Mouse (Mus musculus): Measurements from ENCODE around the gene Ccnd3. TPM values are rescaled to one million over a fixed set of nuclear protein-coding genes. Genes with fewer than 3 reads are reported as not detected.

The Ccnd3 gene
- total and polyA plus RNA-seq, 3 experiments, result 143 to 568 TPM; not detected in 1

GRCm38 (mm10) chr17:47474250-47474649 lies 30.6 kb upstream of the Ccnd3 start:
- peaks cover 0 to 2% of the 10 kb centered on the region in 2 experiments; a peak in 1 of 4 replicates for H3K27me3 ChIP-seq (ENCODE audit: control insufficient read depth in 1 of 2, insufficient read depth in 2 of 2, low read length in 2 of 2)
- no peak for TF ChIP-seq POLR2AphosphoS2 (IDR thresholded peaks at IDR 0.05; ENCODE audit: low read length)
- TF ChIP-seq CHD2 (IDR thresholded peaks at IDR 0.05; ENCODE audit: low read length), result no peak
- TF ChIP-seq RCOR1 (IDR thresholded peaks at IDR 0.05; ENCODE audit: low read depth, low read length), result no peak
- no peak for TF ChIP-seq POLR2A (IDR thresholded peaks at IDR 0.05; ENCODE audit: control insufficient read depth in 1 of 2, insufficient read depth in 1 of 2, low read depth in 1 of 2, low read length in 2 of 2, poor library complexity in 1 of 2)
- no peak for TF ChIP-seq USF2 (IDR thresholded peaks at IDR 0.05; ENCODE audit: borderline replicate concordance in 1 of 2, insufficient read depth in 1 of 2, low read depth in 1 of 2, low read length in 2 of 2)
- no peak for TF ChIP-seq ZMIZ1 (IDR thresholded peaks at IDR 0.05; ENCODE audit: low read depth, low read length)
- TF ChIP-seq ZNF384 (IDR thresholded peaks at IDR 0.05; ENCODE audit: low read depth, low read length), result no peak
- no peak for TF ChIP-seq GATA1 (IDR thresholded peaks at IDR 0.05; ENCODE audit: low read depth, low read length)
- TF ChIP-seq NRF1 (IDR thresholded peaks at IDR 0.05; ENCODE audit: insufficient read depth, low read depth, low read length, poor library complexity, severe bottlenecking), result no peak
- no peak for TF ChIP-seq KAT2A (conservative IDR thresholded peaks at IDR 0.05; ENCODE audit: low read depth, low read length)
- no peak for TF ChIP-seq MAFK (IDR thresholded peaks at IDR 0.05; ENCODE audit: borderline replicate concordance, low read depth, low read length)
- no peak for TF ChIP-seq USF1 (IDR thresholded peaks at IDR 0.05; ENCODE audit: low read depth, low read length)
- TF ChIP-seq TAL1 (IDR thresholded peaks at IDR 0.05; ENCODE audit: low read length), result no peak
- TF ChIP-seq MYC (IDR thresholded peaks at IDR 0.05; ENCODE audit: low read depth, low read length), result no peak
- no peak for TF ChIP-seq SMC3 (IDR thresholded peaks at IDR 0.05; ENCODE audit: low read depth, low read length)
- TF ChIP-seq MXI1 (IDR thresholded peaks at IDR 0.05; ENCODE audit: low read depth, low read length), result no peak
- no peaks in the 10 kb centered on the region for H3K79me2 ChIP-seq (ENCODE audit: control insufficient read depth, insufficient read depth, low read length, poor library complexity)
- DNase-seq (ENCODE audit: low read depth, low spot score), result no peak
- H3K9me3 ChIP-seq (replicated peaks; ENCODE audit: insufficient read depth, low read length), result no peaks in the 10 kb centered on the region
- H3K4me1 ChIP-seq (ENCODE audit: control insufficient read depth in 1 of 2, insufficient read depth in 2 of 2, low read length in 2 of 2), result no peaks in the 10 kb centered on the region
- no peak overlapping the region for H3K4me3 ChIP-seq (ENCODE audit: control insufficient read depth in 1 of 2, insufficient read depth in 1 of 2, low read depth in 2 of 2, low read length in 2 of 2)
- H3K36me3 ChIP-seq (ENCODE audit: control insufficient read depth in 1 of 2, insufficient read depth in 2 of 2, low read length in 2 of 2), result no peaks in the 10 kb centered on the region
- H3K27ac ChIP-seq (ENCODE audit: control insufficient read depth, low read depth, low read length), result no peak overlapping the region
- H3K9ac ChIP-seq (ENCODE audit: control insufficient read depth, low read depth, low read length, poor library complexity, severe bottlenecking), result no peak overlapping the region

- peaks cover 0 to under 1% of the 10 kb centered on the region in 2 experiments; a peak in 2 of 4 replicates for H3K4me1 ChIP-seq (ENCODE audit: control insufficient read depth in 1 of 2, insufficient read depth in 2 of 2, low read length in 2 of 2)
- H3K9me3 ChIP-seq (replicated peaks; ENCODE audit: insufficient read depth, low read length), result no peaks in the 10 kb centered on the region
- no peaks in the 10 kb centered on the region; a peak in 1 of 4 replicates for H3K36me3 ChIP-seq (ENCODE audit: control insufficient read depth in 1 of 2, insufficient read depth in 2 of 2, low read length in 2 of 2)
- peaks cover 0 to 2% of the 10 kb centered on the region in 2 experiments; a peak in 1 of 4 replicates for H3K27me3 ChIP-seq (ENCODE audit: control insufficient read depth in 1 of 2, insufficient read depth in 2 of 2, low read length in 2 of 2)
- H3K4me3 ChIP-seq (ENCODE audit: control insufficient read depth in 1 of 2, insufficient read depth in 1 of 2, low read depth in 2 of 2, low read length in 2 of 2), result no peak overlapping the region
- no peaks in the 10 kb centered on the region for H3K79me2 ChIP-seq (ENCODE audit: control insufficient read depth, insufficient read depth, low read length, poor library complexity)
- DNase-seq (ENCODE audit: low read depth, low spot score), result no peak
- no peak overlapping the region for H3K9ac ChIP-seq (ENCODE audit: control insufficient read depth, low read depth, low read length, poor library complexity, severe bottlenecking)
- TF ChIP-seq USF1 (IDR thresholded peaks at IDR 0.05; ENCODE audit: low read depth, low read length) (no peak), USF2 (IDR thresholded peaks at IDR 0.05; ENCODE audit: borderline replicate concordance in 1 of 2, insufficient read depth in 1 of 2, low read depth in 1 of 2, low read length in 2 of 2) (no peak), TAL1 (IDR thresholded peaks at IDR 0.05; ENCODE audit: low read length) (no peak), ZMIZ1 (IDR thresholded peaks at IDR 0.05; ENCODE audit: low read depth, low read length) (no peak), ZKSCAN1 (IDR thresholded peaks at IDR 0.05; ENCODE audit: low read depth, low read length) (no peak), GABPA (IDR thresholded peaks at IDR 0.05; ENCODE audit: low read depth, low read length) (no peak), SIN3A (IDR thresholded peaks at IDR 0.05; ENCODE audit: low read length) (no peak), HCFC1 (IDR thresholded peaks at IDR 0.05; ENCODE audit: low read depth, low read length) (no peak), MXI1 (IDR thresholded peaks at IDR 0.05; ENCODE audit: low read depth, low read length) (no peak), UBTF (IDR thresholded peaks at IDR 0.05; ENCODE audit: borderline replicate concordance, insufficient read depth, low read depth, low read length) (no peak), CHD1 (IDR thresholded peaks at IDR 0.05; ENCODE audit: low read depth, low read length) (no peak), MEF2A (IDR thresholded peaks at IDR 0.05; ENCODE audit: extremely low read depth, insufficient replicate concordance, low read depth, low read length, poor library complexity, severe bottlenecking) (no peak), SMC3 (IDR thresholded peaks at IDR 0.05; ENCODE audit: low read depth, low read length) (no peak), POLR2A (IDR thresholded peaks at IDR 0.05; ENCODE audit: control insufficient read depth in 1 of 2, insufficient read depth in 1 of 2, low read depth in 1 of 2, low read length in 2 of 2, poor library complexity in 1 of 2) (no peak), EP300 (IDR thresholded peaks at IDR 0.05; ENCODE audit: low read depth in 1 of 2, low read length in 2 of 2) (no peak), KAT2A (conservative IDR thresholded peaks at IDR 0.05; ENCODE audit: low read depth, low read length) (no peak), ZC3H11A (IDR thresholded peaks at IDR 0.05; ENCODE audit: low read depth, low read length) (no peak), MAFK (IDR thresholded peaks at IDR 0.05; ENCODE audit: borderline replicate concordance, low read depth, low read length) (no peak)
- H3K27ac ChIP-seq (ENCODE audit: control insufficient read depth, low read depth, low read length), result no peak overlapping the region
These were observed 29.7 kb upstream of the Ccnd3 start for GRCm38 (mm10) chr17:47475181-47475580.

Measured in MEL (cell line).